Mouse (Mus musculus) liver, embryonic 14.5 days (tissue): ENCODE data around the gene Mpi. TPM values are rescaled to one million over a fixed set of nuclear protein-coding genes. Genes with fewer than 3 reads are reported as not detected.

ENCODE experiments used
- ATAC-seq: fragments of 200-750 bp; cut with Nextera tagmentation; 2 replicates; pipeline ENCODE4 v1.8.0; 2017; ENCODE audit warnings: moderate number of reproducible peaks, mild to moderate bottlenecking, moderate library complexity; ENCODE audit not compliant: insufficient read depth
- DNase-seq, 3 experiments: peaks; one replicate each; pipeline ENCODE4 v3.0.0-alpha.2; 2012 to 2013; ENCODE audit warnings: low read depth in 3 of 3, low spot score in 3 of 3
- H3K27ac ChIP-seq: fragments of 300-500 bp; sonication (generic); 2 replicates; pipeline ENCODE4 v1.5.1; 2014; ENCODE audit warnings: moderate library complexity, mild to moderate bottlenecking, control low read depth, inconsistent platforms
- H3K27me3 ChIP-seq: fragments of 300-500 bp; sonication (generic); 2 replicates; pipeline ENCODE4 v1.6.1; 2014; ENCODE audit warnings: mild to moderate bottlenecking, low read length, moderate library complexity; ENCODE audit not compliant: control insufficient read depth, insufficient read depth
- H3K36me3 ChIP-seq: fragments of 300-500 bp; sonication (generic); replicated peaks from 2 replicates; pipeline ENCODE4 v1.6.1; 2014; ENCODE audit warnings: low read depth; ENCODE audit not compliant: control insufficient read depth, insufficient read depth
- H3K4me1 ChIP-seq, 2 experiments: fragments of 200-500 bp in 1 of 2; fragments of 300-500 bp in 1 of 2; sonication (generic) in 1 of 2; replicated peaks; 2 replicates each; pipeline ENCODE4 v1.6.1; 2012 to 2014; ENCODE audit warnings: antibody characterized with exemption in 1 of 2, inconsistent platforms in 1 of 2, low read length in 1 of 2; ENCODE audit not compliant: control insufficient read depth in 2 of 2, insufficient read depth in 2 of 2
- H3K4me2 ChIP-seq: fragments of 300-500 bp; sonication (generic); 2 replicates; pipeline ENCODE4 v1.6.1; 2014; ENCODE audit warnings: low read depth, mild to moderate bottlenecking, control low read depth, moderate library complexity
- H3K4me3 ChIP-seq, 2 experiments: fragments of 200-500 bp in 1 of 2; fragments of 300-500 bp in 1 of 2; sonication (generic) in 1 of 2; 2 replicates each; pipeline ENCODE4 v1.5.1; 2012 to 2014; ENCODE audit warnings: low read depth in 2 of 2, low read length in 2 of 2, mild to moderate bottlenecking in 2 of 2, control low read depth in 1 of 2, inconsistent platforms in 1 of 2, moderate library complexity in 1 of 2; ENCODE audit not compliant: insufficient read depth in 1 of 2
- H3K9ac ChIP-seq: fragments of 300-500 bp; sonication (generic); replicated peaks from 2 replicates; pipeline ENCODE4 v1.6.1; 2014; ENCODE audit warnings: mild to moderate bottlenecking, control low read depth, moderate library complexity
- H3K9me3 ChIP-seq: fragments of 300-500 bp; sonication (generic); 2 replicates; pipeline ENCODE4 v1.6.1; 2016; ENCODE audit warnings: low read length, mixed read lengths; ENCODE audit not compliant: control insufficient read depth
- CTCF ChIP-seq: IDR thresholded peaks from 2 replicates; pipeline ENCODE4 v1.5.1; 2016; ENCODE audit warnings: antibody characterized with exemption, low read depth, control low read depth
- EP300 ChIP-seq: IDR thresholded peaks from 2 replicates; pipeline ENCODE4 v1.6.1; 2016; ENCODE audit warnings: antibody characterized with exemption, low read depth
- WGBS: fragments of 180-500 bp; shearing (Covaris S2); extraction: QIAGEN DNeasy Blood & Tissue Kit; methylation state at CpG from one replicate; pipeline ENCODE4 v1.1.7; 2014; ENCODE audit not compliant: insufficient replicate concordance; 5-methylcytosine and 5-hydroxymethylcytosine counted together
- polyA plus RNA-seq, 2 experiments: library from polyadenylated mRNA; depleted of rRNA in 1 of 2; stranded (reverse) in 1 of 2; unstranded in 1 of 2; fragments of >200 nt; fragmentation: Nextera tagmentation in 1 of 2; extraction: Ambion mirVana in 1 of 2; gene quantifications; 2 replicates each; pipeline versions ENCODE4 v1.2.1 to v1.2.3; 2012 to 2014

The Mpi gene
- polyA plus RNA-seq, 2 experiments = 6.7 to 8.1 TPM

DNA sequence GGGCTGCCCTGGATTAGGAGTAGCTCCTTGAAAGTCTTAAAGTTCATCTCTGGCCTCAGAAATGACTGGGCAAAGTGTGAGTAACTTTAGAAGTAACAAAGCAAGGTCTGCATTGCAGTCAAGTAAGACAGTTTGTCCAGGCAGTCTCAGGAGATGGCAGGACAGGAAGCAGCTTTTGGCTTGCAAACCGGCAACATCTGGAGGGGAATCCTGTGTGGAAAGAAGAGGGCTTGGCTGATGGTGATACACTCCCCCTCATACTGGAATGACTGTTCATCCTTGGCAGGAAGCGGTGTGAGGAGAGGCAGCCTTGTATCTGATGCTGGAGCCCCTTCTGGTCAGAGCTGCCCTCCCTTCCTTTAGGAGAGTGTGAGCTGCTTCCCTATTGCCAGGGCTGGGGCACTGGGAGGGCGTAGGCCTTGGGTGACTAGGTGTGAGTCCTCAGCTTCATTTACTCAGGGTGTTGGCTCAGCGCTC, 10.4 kb upstream of the Mpi start:
- no peaks in the 10 kb centered on the region for H3K36me3 ChIP-seq
- peak overlapping the region; percentile 88 for H3K4me2 ChIP-seq
- no peak overlapping the region for H3K27ac ChIP-seq
- H3K27me3 ChIP-seq = no peaks in the 10 kb centered on the region
- no peak for DNase-seq
- TF ChIP-seq EP300 = no peak
- TF ChIP-seq CTCF = no peak
- 37% methylated on average over 4 of the region's 4 CpGs for WGBS
- no peak overlapping the region for H3K4me3 ChIP-seq
- peaks cover 16 to 18% of the 10 kb centered on the region in 2 experiments for H3K4me1 ChIP-seq
- H3K9ac ChIP-seq = no peak overlapping the region; the same call in 1 of the 2 replicates
- no peak for ATAC-seq
- no peaks in the 10 kb centered on the region for H3K9me3 ChIP-seq

DNA sequence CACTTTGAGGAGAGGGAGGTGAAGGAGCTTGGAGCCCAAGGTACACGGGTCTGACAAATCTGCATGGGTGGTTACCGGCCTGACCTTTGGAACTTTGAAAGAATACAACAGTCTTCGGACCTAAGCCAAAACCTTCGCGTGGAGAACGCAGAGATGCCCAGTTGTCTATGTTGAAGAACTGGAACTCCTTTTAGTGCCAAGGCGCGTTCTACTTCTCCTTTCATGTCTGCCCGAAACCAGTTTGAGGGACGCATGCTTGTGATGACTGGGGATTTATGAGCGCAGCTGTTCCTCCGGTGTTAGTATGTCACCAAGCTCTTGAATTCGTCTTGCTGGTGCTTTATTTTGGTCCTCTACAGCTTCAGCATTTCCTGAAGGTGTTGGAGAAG, 9.1 kb upstream of the Mpi start:
- no peaks in the 10 kb centered on the region for H3K36me3 ChIP-seq
- no peak for ATAC-seq
- H3K9me3 ChIP-seq = no peaks in the 10 kb centered on the region
- peak overlapping the region; percentile 74 to 76 for H3K4me3 ChIP-seq
- TF ChIP-seq CTCF (no peak), EP300 (no peak)
- H3K4me1 ChIP-seq = peaks cover 16 to 18% of the 10 kb centered on the region in 2 experiments
- peak overlapping the region; percentile 88 for H3K4me2 ChIP-seq
- WGBS = 58% methylated on average over 13 of the region's 13 CpGs
- no peak overlapping the region; the same call in 1 of the 2 replicates for H3K9ac ChIP-seq
- no peaks in the 10 kb centered on the region for H3K27me3 ChIP-seq
- H3K27ac ChIP-seq = peak overlapping the region; percentile 21; the same call in 1 of the 2 replicates
- no peak for DNase-seq

DNA sequence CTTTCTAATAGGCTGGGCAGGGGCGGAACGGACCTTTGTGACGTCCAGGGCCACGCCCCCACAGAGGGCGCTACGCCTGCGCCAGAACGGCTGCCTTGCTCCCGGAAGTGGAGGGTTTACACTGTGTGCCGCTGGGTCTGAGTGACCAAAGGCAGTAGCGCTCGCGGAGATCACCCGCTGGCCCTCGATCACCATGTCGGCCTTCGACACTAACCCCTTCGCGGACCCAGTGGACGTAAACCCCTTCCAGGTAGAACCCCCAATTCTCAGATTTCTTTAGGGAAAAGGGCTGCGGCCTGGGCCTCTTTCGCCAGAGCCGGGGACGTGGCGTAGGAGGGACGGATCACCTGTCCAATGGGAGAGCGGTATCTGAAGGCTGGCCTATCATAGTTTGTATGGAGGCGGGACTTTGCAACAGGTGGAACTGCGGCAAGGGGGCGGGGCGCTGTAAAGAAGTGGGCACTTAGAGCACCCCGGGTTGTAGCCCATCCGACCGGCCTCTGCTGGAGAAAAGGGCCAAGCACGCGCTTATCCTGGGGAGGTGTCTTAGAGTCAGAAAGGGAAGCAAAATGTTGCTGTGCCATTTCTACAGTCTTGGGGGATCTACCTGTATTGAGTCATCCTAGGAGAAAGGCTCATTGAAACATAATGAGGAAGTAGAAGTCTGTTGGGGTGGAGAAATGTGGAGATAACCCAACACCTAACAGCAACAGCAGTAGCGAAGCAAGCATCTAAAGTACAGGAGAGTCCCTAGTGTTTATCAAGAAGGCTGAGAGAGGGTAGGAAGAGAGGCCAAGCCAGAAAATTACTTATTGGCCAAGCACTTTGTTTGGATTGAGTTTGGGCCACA, 8.5 kb upstream of the Mpi start, which contains the start of gene Scamp2:
Gene Scamp2, plus strand, starts transcription at position 83 of the 850 bp plus-strand sequence.
- Histone ChIP-seq H3K4me1 (peaks cover 16 to 18% of the 10 kb centered on the region in 2 experiments), H3K27ac (peak within 1 kb of the TSS; percentile 47), H3K9me3 (no peaks in the 10 kb centered on the region), H3K4me3 (peak within 1 kb of the TSS; percentile 74 to 76), H3K4me2 (peak within 1 kb of the TSS; percentile 88), H3K27me3 (no peaks in the 10 kb centered on the region), H3K9ac (peak within 1 kb of the TSS; percentile 70), H3K36me3 (no peaks in the 10 kb centered on the region)
- TF ChIP-seq CTCF = peak; percentile 50
- no peak for TF ChIP-seq EP300
- DNase-seq (peak; percentile 84 to 88 (median 86)), ATAC-seq (peak; percentile 99)
- under 1% methylated on average over 37 of the region's 37 CpGs for WGBS

GRCm38 (mm10) chr9:57560263-57560662, 7.7 kb upstream of the Mpi start:
- 20% methylated on average over 7 of the region's 7 CpGs for WGBS
- Histone ChIP-seq H3K9ac (peak overlapping the region; percentile 5; the same call in 1 of the 2 replicates), H3K4me2 (peak overlapping the region; percentile 88)

DNA sequence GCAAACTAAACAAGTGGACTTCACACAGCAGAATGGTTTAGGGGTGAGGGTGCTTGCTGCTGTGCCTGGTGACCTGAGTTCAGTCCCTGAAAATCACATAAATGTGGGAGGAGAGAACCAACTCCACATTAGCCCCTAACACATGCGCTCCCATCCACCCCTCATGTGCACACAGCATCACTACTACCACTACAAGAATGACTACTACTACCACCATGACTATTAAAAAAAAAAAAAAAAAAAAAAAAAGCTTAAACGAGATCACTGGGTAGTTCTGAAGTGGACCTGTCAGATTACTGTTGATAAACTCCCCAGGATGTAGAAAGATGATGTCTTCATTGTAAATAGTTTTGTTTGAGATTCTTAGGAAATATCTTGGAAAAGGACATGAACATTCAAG, 7.0 kb upstream of the Mpi start:
- no peak overlapping the region for H3K4me2 ChIP-seq
- H3K27ac ChIP-seq = no peak overlapping the region
- H3K4me3 ChIP-seq = no peak overlapping the region
- ATAC-seq (no peak), DNase-seq (no peak)
- peaks cover 16 to 18% of the 10 kb centered on the region in 2 experiments for H3K4me1 ChIP-seq
- no peaks in the 10 kb centered on the region for H3K9me3 ChIP-seq
- no peak overlapping the region for H3K9ac ChIP-seq
- H3K27me3 ChIP-seq = no peaks in the 10 kb centered on the region
- 42% methylated on average over 2 of the region's 2 CpGs for WGBS
- TF ChIP-seq EP300 (no peak), CTCF (no peak)
- no peaks in the 10 kb centered on the region for H3K36me3 ChIP-seq

More at GRCm38 (mm10) chr9:57560263-57560662, 7.7 kb upstream of the Mpi start:
- no peak for ATAC-seq
- Histone ChIP-seq H3K27ac (no peak overlapping the region), H3K4me1 (peaks cover 16 to 18% of the 10 kb centered on the region in 2 experiments), H3K36me3 (no peaks in the 10 kb centered on the region), H3K27me3 (no peaks in the 10 kb centered on the region), H3K9me3 (no peaks in the 10 kb centered on the region), H3K4me3 (peak overlapping the region; percentile 74 to 76)
- TF ChIP-seq EP300 (no peak), CTCF (no peak)
- no peak for DNase-seq
